Mouse (Mus musculus) left cerebral cortex, postnatal 4 days (tissue): Measurements from ENCODE around the gene Olfr914. TPM values are rescaled to one million over a fixed set of nuclear protein-coding genes. Genes with fewer than 3 reads are reported as not detected.

Experiments used
- DNase-seq: peaks from one replicate; pipeline ENCODE4 v3.0.0-alpha.2; 2022
- intact Hi-C: fragments of 180-260 bp; cut with DNase I; formaldehyde crosslinking; loops from one replicate; pipeline ENCODE4 v1.15.1; 2025
- total RNA-seq, 2 experiments: library from RNA; stranded (reverse); gene quantifications; 2 replicates each; pipeline ENCODE4 v1.2.3; 2021

The Olfr914 gene
- total RNA-seq: not detected

DNA sequence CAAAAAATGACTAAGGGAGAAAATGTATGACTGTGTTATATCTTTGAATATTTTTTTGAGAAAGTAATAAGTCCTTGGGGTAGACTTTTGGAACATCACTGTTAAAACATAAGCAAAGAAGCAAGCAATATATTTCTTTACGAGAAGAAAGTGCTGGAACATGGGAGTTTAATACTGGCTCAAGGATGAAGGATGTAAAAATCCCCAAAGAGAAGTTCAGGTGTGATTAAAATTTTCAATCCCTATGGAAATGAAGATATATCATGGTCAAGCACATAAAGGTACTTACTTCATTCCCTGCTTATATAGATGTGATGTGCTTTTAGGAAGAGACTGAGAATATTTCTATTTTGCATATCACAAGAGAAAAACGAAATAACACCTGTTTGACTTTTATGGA lies at the start of gene Olfr914:
Olfr914 (plus strand) TSS at position 301 of the 400 bp plus-strand sequence.
- DNase-seq: no peak
- intact Hi-C loops: no loop called here

DNA sequence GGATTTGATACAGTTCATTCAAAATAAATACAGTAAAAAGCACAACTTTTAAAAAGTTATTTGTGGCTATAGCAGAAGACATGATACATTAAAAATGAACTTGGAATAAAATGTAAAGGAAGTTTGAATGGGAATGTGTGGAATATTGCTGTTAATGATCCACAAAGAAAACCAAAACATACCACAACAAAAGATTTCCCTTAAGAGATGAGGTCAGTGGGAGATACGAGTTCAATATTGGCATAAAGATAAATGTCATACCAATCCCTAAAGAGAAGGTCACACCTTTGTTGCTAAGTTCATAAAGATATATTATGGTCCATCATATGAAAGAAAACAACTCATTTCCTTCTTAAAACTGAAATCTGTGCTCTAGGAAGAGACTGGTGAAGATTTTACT lies 25.0 kb upstream of the Olfr914 start, which contains the start of gene Olfr912:
Olfr912 (plus strand) TSS at position 301 of the 400 bp plus-strand sequence.
- intact Hi-C loops: no loop called here
- no peak for DNase-seq

DNA sequence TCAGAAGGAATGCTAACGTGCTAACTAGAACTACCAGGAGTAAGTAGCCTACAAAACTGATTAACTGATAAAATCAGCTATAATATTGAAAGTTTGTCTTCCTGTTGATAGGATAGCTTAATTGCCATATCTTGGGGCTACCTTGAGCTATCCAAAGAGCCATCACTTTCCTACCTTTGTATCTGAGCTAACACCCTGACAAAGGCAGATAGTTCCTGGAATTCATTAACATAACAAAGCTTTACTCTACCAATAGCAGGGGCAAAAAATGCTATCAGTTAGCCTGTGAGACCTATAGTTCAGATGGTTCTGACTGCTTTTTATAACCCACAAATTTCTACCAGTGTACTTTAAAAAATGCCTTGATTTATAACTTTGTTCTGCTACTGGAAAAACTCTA lies 13.8 kb upstream of the Olfr914 start:
- intact Hi-C loops: no loop called here
- no peak for DNase-seq

DNA sequence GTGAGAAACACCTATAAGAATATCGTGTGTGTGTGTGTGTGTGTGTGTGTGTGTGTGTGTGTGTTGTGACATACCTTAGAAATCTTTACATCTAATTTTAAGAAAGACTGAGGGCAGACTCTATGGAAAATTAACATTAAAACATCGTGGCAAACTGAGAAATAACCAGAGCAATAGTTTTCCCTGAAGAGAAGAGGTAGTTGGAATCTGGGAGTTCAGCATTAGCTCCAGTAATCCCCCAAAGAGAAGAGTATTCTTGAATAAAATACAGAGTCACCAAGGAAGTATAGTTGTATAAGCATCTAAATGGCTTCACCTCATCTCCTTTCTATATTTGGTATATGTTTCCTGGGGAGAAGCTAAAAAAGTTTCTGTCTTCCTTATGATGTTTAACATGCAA lies 12.4 kb upstream of the Olfr914 start, which contains the start of gene Olfr913:
Olfr913 (plus strand) TSS at position 301 of the 400 bp plus-strand sequence.
- intact Hi-C loops: no loop called here
- no peak for DNase-seq

DNA sequence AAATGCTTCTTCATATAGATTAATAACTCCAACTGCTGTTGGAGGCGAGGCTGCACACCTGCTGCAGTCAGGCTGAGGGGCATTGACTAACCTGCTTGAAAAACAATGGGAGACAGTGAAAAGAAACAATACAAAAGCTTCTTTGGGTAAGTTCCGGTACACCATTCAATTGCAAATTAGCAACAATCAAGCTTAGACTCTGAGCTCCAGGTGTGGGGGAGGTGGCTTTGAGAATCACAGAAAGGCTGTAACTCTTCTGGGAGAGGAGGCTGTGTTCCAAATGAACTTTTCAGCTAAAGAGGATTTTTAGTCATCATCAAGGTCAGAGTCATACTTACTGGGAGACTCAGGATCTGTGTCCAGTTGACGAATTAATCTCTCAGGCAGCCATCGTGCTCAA lies 27.5 kb downstream of the Olfr914 start:
- intact Hi-C loops: no loop called here

DNA sequence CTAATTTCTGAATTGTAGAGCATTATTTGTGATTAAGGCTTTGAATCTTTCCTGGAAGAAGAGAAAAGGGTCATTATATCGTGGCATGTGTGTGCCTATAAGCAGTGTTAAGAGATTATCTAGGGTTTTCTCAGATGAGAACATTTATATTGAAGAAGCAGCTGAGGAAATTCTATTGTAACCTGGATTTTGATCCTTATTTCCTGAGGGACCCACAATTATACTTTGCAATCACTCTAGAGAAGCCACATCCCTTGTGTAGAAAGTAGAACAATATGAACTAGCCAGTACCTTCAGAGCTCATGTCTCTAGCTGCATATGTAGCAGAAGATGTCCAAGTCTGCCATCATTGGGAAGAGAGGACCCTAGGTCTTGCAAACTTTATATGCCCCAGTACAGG lies 54.9 kb downstream of the Olfr914 start, which contains the start of gene Olfr916:
Olfr916 (minus strand) TSS at position 101 of the 400 bp plus-strand sequence.
- DNase-seq: no peak
- intact Hi-C loops: no loop called here

More for the DNA sequence above, 27.5 kb downstream of the Olfr914 start:
- no peak for DNase-seq

Other genes starting within 250 kb of the Olfr914 start
- not detected for gene Olfr250, start 238.2 kb upstream of the Olfr914 start, total RNA-seq
- gene Olfr251, start 228.0 kb upstream of the Olfr914 start, total RNA-seq: not detected
- not detected for gene Olfr147, start 203.4 kb upstream of the Olfr914 start, total RNA-seq
- gene Olfr901, start 175.6 kb upstream of the Olfr914 start, total RNA-seq: not detected
- gene Olfr902, start 157.4 kb upstream of the Olfr914 start, total RNA-seq: not detected
- gene Olfr904, start 142.0 kb upstream of the Olfr914 start, total RNA-seq: not detected
- not detected for gene Olfr905, start 134.0 kb upstream of the Olfr914 start, total RNA-seq
- gene Olfr906, start 118.0 kb upstream of the Olfr914 start, total RNA-seq: not detected
- not detected for gene Olfr907, start 109.3 kb upstream of the Olfr914 start, total RNA-seq
- not detected for gene Olfr911-ps1, start 83.5 kb upstream of the Olfr914 start, total RNA-seq
- not detected for gene Olfr910, start 67.3 kb upstream of the Olfr914 start, total RNA-seq
- gene Olfr912, start 24.9 kb upstream of the Olfr914 start, total RNA-seq: not detected
- gene Olfr913, start 12.3 kb upstream of the Olfr914 start, total RNA-seq: not detected
- not detected for gene Olfr916, start 54.8 kb downstream of the Olfr914 start, total RNA-seq
- gene Olfr917, start 60.7 kb downstream of the Olfr914 start, total RNA-seq: not detected
- not detected for gene Olfr918, start 69.5 kb downstream of the Olfr914 start, total RNA-seq
- gene Olfr919, start 98.6 kb downstream of the Olfr914 start, total RNA-seq: not detected
- gene Vwa5a, start 113.2 kb downstream of the Olfr914 start, total RNA-seq: 1 to 10 TPM; 6.6 to 7.6 TPM
- under 1 TPM in 1 of 2 experiments, not detected in 1; 0.06 TPM for gene Olfr920, start 147.2 kb downstream of the Olfr914 start, total RNA-seq
- not detected for gene Olfr921, start 168.0 kb downstream of the Olfr914 start, total RNA-seq
- gene Olfr922, start 209.5 kb downstream of the Olfr914 start, total RNA-seq: not detected
- not detected for gene Olfr923, start 221.4 kb downstream of the Olfr914 start, total RNA-seq
- gene Olfr924, start 239.3 kb downstream of the Olfr914 start, total RNA-seq: not detected
- not detected for gene Olfr26, start 250.0 kb downstream of the Olfr914 start, total RNA-seq